Mouse (Mus musculus) urinary bladder, adult 18-20 months (tissue): ENCODE results near the gene Traf3ip2.
A peak's percentile ranks its signal among the peaks of the same experiment; 100 is the strongest.

ENCODE experiments used
- DNase-seq, 2 experiments: peaks; one replicate each; pipeline ENCODE4 v3.0.0; 2022; ENCODE audit warnings: low spot score in 2 of 2, mixed read lengths in 2 of 2

The Traf3ip2 gene

GRCm38 (mm10) chr10:39600115-39600514 is 12.6 kb upstream of the Traf3ip2 start:
- no peak for DNase-seq

- DNase-seq = no peak
Observed at GRCm38 (mm10) chr10:39601068-39601467, 11.7 kb upstream of the Traf3ip2 start.

GRCm38 (mm10) chr10:39606434-39606833 is 6.3 kb upstream of the Traf3ip2 start:
- DNase-seq = no peak

GRCm38 (mm10) chr10:39611234-39611633 is 1.5 kb upstream of the Traf3ip2 start:
- DNase-seq = no peak

GRCm38 (mm10) chr10:39612131-39612530 is 603 bp upstream of the Traf3ip2 start:
- DNase-seq = no peak

GRCm38 (mm10) chr10:39612989-39613831 is 476 bp downstream of the Traf3ip2 start:
- DNase-seq = peak; percentile 66

- DNase-seq = no peak
Observed at GRCm38 (mm10) chr10:39613973-39614372, 1.2 kb downstream of the Traf3ip2 start.

- peak in 1 of 2 experiments; percentile 77 for DNase-seq
Observed at GRCm38 (mm10) chr10:39614676-39615075, 1.9 kb downstream of the Traf3ip2 start.

- no peak for DNase-seq
Observed at GRCm38 (mm10) chr10:39615531-39616229, 2.9 kb downstream of the Traf3ip2 start.

GRCm38 (mm10) chr10:39616230-39616590 is 3.5 kb downstream of the Traf3ip2 start:
- no peak for DNase-seq

- DNase-seq = no peak
Observed at GRCm38 (mm10) chr10:39616626-39617025, 3.9 kb downstream of the Traf3ip2 start.

- DNase-seq = no peak
Observed at GRCm38 (mm10) chr10:39618431-39618830, 5.7 kb downstream of the Traf3ip2 start.

GRCm38 (mm10) chr10:39620626-39621025 is 7.9 kb downstream of the Traf3ip2 start:
- DNase-seq = no peak

GRCm38 (mm10) chr10:39623806-39624205 is 11.1 kb downstream of the Traf3ip2 start:
- no peak for DNase-seq

GRCm38 (mm10) chr10:39624837-39625625 is 12.3 kb downstream of the Traf3ip2 start:
- no peak for DNase-seq

GRCm38 (mm10) chr10:39625626-39626260 is 13.0 kb downstream of the Traf3ip2 start:
- DNase-seq = no peak

GRCm38 (mm10) chr10:39626376-39626775 is 13.6 kb downstream of the Traf3ip2 start:
- DNase-seq = no peak

GRCm38 (mm10) chr10:39628799-39629517 is 16.2 kb downstream of the Traf3ip2 start:
- no peak for DNase-seq

GRCm38 (mm10) chr10:39629746-39630552 is 17.2 kb downstream of the Traf3ip2 start:
- DNase-seq = no peak

- DNase-seq = no peak
Observed at GRCm38 (mm10) chr10:39630811-39631210, 18.1 kb downstream of the Traf3ip2 start.
